Mouse (Mus musculus): ENCODE results near the gene 0610030E20Rik. TPM values are rescaled to one million over a fixed set of nuclear protein-coding genes. Genes with fewer than 3 reads are reported as not detected.

0610030E20Rik gene
- polyA plus RNA-seq, 1 experiment, result 42.2 TPM

DNA sequence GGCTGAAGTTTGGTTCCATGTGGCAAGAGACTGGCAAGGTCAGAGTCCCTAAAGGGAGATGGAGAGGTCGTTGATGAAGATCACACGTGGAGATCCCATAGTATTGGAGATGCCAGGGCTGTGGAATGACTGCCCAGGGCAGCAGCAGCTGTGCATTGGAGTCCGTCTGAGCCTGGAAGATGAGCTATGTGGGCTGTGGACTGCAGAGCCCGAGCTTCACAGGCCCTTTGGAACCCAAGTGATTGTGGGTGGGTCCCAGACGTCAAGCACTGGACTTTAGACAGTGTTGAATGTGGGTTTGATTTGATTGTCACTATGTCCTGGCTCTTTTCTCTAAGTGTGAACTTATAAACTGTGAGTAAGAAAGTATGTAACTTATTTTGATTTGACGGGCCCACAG is 17.9 kb downstream of the 0610030E20Rik start:
- H3K4me1 ChIP-seq (replicated peaks; ENCODE audit: control insufficient read depth, insufficient read depth, low read length), result peaks cover 11% of the 10 kb centered on the region
- TF ChIP-seq CTCF (IDR thresholded peaks at IDR 0.05; ENCODE audit: borderline replicate concordance, control insufficient read depth, extremely low read depth, insufficient read depth, low read length, poor library complexity), result no peak
- no peak for TF ChIP-seq POLR2A (IDR thresholded peaks at IDR 0.05; ENCODE audit: control insufficient read depth, extremely low read depth, insufficient read depth, low read length, poor library complexity)
- WGBS, result 82% methylated on average over 6 of the region's 6 CpGs
- H3K27me3 ChIP-seq (ENCODE audit: control insufficient read depth, insufficient read depth, low read length), result no peaks in the 10 kb centered on the region
- no peak overlapping the region for H3K4me3 ChIP-seq (ENCODE audit: control insufficient read depth, insufficient read depth, low read length)
- H3K27ac ChIP-seq (ENCODE audit: control insufficient read depth, insufficient read depth, low read length), result no peak overlapping the region
- 0 out of 2 replicates have a peak, but pooled peaks cover 4% of the 10 kb centered on the region for H3K36me3 ChIP-seq (ENCODE audit: control insufficient read depth, insufficient read depth, low read length)
- DNase-seq, result no peak

DNA sequence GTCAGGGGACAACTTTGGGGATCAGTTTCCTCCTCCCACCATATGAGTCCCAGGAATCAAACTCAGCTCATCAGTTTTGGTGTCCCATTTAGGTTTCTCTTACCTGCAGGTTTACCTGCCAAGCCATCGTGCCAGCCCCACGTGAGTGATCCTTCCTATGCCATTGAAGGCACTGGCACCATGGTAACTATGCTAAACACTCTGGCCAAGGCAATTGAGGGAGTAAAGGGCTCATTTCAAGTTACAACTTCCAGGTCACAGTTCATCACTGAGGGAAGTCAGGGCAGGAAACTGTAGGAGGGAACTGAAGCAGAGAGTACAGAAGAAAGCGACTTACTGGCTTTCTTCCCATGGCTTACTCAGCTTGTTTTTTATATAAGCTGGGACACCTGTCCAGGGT is 19.2 kb downstream of the 0610030E20Rik start:
- Histone ChIP-seq H3K4me3 (ENCODE audit: control insufficient read depth, insufficient read depth, low read length) (no peak overlapping the region), H3K27ac (ENCODE audit: control insufficient read depth, insufficient read depth, low read length) (no peak overlapping the region), H3K36me3 (ENCODE audit: control insufficient read depth, insufficient read depth, low read length) (no peaks in the 10 kb centered on the region), H3K27me3 (ENCODE audit: control insufficient read depth, insufficient read depth, low read length) (no peaks in the 10 kb centered on the region), H3K4me1 (replicated peaks; ENCODE audit: control insufficient read depth, insufficient read depth, low read length) (peaks cover 6% of the 10 kb centered on the region)
- TF ChIP-seq CTCF (IDR thresholded peaks at IDR 0.05; ENCODE audit: borderline replicate concordance, control insufficient read depth, extremely low read depth, insufficient read depth, low read length, poor library complexity) (no peak), POLR2A (IDR thresholded peaks at IDR 0.05; ENCODE audit: control insufficient read depth, extremely low read depth, insufficient read depth, low read length, poor library complexity) (no peak)
- DNase-seq, result no peak
- WGBS, result 67% methylated on average over 3 of the region's 3 CpGs

GRCm38 (mm10) chr6:72366844-72367443 is 19.8 kb downstream of the 0610030E20Rik start, which contains the start of gene Rnf181:
Gene Rnf181 (minus strand): TSS chr6:72366956.
- H3K36me3 ChIP-seq (ENCODE audit: control insufficient read depth, insufficient read depth, low read length), result no peaks in the 10 kb centered on the region
- TF ChIP-seq CTCF (IDR thresholded peaks at IDR 0.05; ENCODE audit: borderline replicate concordance, control insufficient read depth, extremely low read depth, insufficient read depth, low read length, poor library complexity), result no peak
- no peak for TF ChIP-seq POLR2A (IDR thresholded peaks at IDR 0.05; ENCODE audit: control insufficient read depth, extremely low read depth, insufficient read depth, low read length, poor library complexity)
- no peak for DNase-seq
- H3K27ac ChIP-seq (ENCODE audit: control insufficient read depth, insufficient read depth, low read length), result no peak within 1 kb of the TSS
- 0 out of 2 replicates have a peak, but pooled peaks cover 2% of the 10 kb centered on the region for H3K4me1 ChIP-seq (replicated peaks; ENCODE audit: control insufficient read depth, insufficient read depth, low read length)
- 88% methylated on average over 4 of the region's 4 CpGs for WGBS
- no peak within 1 kb of the TSS for H3K4me3 ChIP-seq (ENCODE audit: control insufficient read depth, insufficient read depth, low read length)
- no peaks in the 10 kb centered on the region for H3K27me3 ChIP-seq (ENCODE audit: control insufficient read depth, insufficient read depth, low read length)

DNA sequence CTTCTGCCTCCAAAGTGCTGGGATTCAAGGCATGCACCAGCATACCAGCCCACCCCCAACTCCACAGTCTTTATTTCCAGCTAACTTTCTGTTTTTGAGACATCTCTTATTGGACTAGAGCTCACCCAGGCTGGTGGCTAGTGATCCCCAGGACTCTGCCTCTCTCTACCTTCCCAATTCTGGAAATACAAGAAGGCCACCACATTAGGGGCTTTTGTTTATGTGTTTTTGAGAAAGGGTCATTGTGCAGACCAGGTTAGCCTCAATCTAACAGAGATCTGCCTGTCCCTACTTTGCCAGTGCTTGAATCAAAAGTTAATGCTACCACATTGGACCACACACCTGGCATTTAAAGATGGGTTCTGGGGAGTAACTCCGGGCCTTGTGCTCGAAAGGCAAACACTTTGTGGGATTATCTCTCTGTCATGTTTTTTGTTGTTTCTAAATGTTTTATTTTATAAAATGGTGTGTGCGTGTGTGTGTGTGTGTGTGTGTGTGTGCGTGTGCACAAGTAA is 20.4 kb downstream of the 0610030E20Rik start:
- 0 out of 2 replicates have a peak, but pooled peaks cover 2% of the 10 kb centered on the region for H3K4me1 ChIP-seq (replicated peaks; ENCODE audit: control insufficient read depth, insufficient read depth, low read length)
- no peak overlapping the region for H3K4me3 ChIP-seq (ENCODE audit: control insufficient read depth, insufficient read depth, low read length)
- no peak for DNase-seq
- H3K27ac ChIP-seq (ENCODE audit: control insufficient read depth, insufficient read depth, low read length), result no peak overlapping the region
- 81% methylated on average over 4 of the region's 4 CpGs for WGBS
- no peaks in the 10 kb centered on the region for H3K36me3 ChIP-seq (ENCODE audit: control insufficient read depth, insufficient read depth, low read length)
- no peaks in the 10 kb centered on the region for H3K27me3 ChIP-seq (ENCODE audit: control insufficient read depth, insufficient read depth, low read length)
- TF ChIP-seq CTCF (IDR thresholded peaks at IDR 0.05; ENCODE audit: borderline replicate concordance, control insufficient read depth, extremely low read depth, insufficient read depth, low read length, poor library complexity), result no peak
- TF ChIP-seq POLR2A (IDR thresholded peaks at IDR 0.05; ENCODE audit: control insufficient read depth, extremely low read depth, insufficient read depth, low read length, poor library complexity), result no peak

DNA sequence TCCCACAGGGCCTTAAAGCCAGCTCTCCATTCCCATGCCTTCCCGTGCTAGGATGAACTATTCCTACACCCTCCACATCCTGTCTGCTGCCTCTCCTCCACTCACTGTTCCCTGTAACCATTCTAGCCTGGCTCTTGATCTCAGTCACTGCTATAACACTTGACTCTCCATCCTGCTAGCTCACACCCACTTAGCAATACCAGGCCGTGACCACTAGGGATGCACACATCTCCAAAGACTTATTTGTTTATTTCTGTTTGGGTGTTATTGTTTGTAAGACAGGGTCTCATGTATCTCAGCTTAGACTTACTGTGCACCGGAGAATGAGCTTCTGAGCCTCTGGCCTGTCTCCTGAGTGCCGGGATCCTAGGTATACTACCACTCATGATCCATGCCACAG is 22.4 kb downstream of the 0610030E20Rik start:
- DNase-seq, result no peak
- H3K36me3 ChIP-seq (ENCODE audit: control insufficient read depth, insufficient read depth, low read length), result no peaks in the 10 kb centered on the region
- TF ChIP-seq CTCF (IDR thresholded peaks at IDR 0.05; ENCODE audit: borderline replicate concordance, control insufficient read depth, extremely low read depth, insufficient read depth, low read length, poor library complexity), result no peak
- TF ChIP-seq POLR2A (IDR thresholded peaks at IDR 0.05; ENCODE audit: control insufficient read depth, extremely low read depth, insufficient read depth, low read length, poor library complexity), result no peak
- WGBS, result 94% methylated on average over 4 of the region's 4 CpGs
- H3K4me1 ChIP-seq (replicated peaks; ENCODE audit: control insufficient read depth, insufficient read depth, low read length), result peaks cover 7% of the 10 kb centered on the region
- no peak overlapping the region for H3K4me3 ChIP-seq (ENCODE audit: control insufficient read depth, insufficient read depth, low read length)
- H3K27ac ChIP-seq (ENCODE audit: control insufficient read depth, insufficient read depth, low read length), result no peak overlapping the region
- H3K27me3 ChIP-seq (ENCODE audit: control insufficient read depth, insufficient read depth, low read length), result no peaks in the 10 kb centered on the region

DNA sequence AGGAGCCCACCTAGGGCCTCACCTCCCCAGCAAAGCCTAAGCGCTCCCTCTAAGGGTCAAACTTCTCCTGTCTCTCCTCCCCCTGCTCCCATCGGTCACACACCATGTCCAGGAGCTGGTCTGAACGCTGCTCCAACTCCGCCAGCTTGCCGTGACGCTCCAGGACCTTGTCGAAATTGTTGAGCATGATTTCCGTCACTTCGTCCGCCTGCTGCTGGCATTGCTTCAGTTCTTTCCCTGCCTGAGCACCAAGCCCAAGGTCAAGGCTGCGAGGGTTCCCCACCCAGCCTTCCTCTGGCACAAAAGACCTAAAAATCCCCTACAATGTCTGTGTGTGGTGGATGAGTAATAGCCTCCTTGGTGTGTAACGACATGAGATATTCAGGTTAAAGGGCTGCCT is 23.0 kb downstream of the 0610030E20Rik start:
- 90% methylated on average over 12 of the region's 12 CpGs for WGBS
- Histone ChIP-seq H3K27ac (ENCODE audit: control insufficient read depth, insufficient read depth, low read length) (no peak overlapping the region), H3K4me3 (ENCODE audit: control insufficient read depth, insufficient read depth, low read length) (no peak overlapping the region), H3K36me3 (ENCODE audit: control insufficient read depth, insufficient read depth, low read length) (no peaks in the 10 kb centered on the region), H3K4me1 (replicated peaks; ENCODE audit: control insufficient read depth, insufficient read depth, low read length) (peaks cover 11% of the 10 kb centered on the region), H3K27me3 (ENCODE audit: control insufficient read depth, insufficient read depth, low read length) (no peaks in the 10 kb centered on the region)
- TF ChIP-seq CTCF (IDR thresholded peaks at IDR 0.05; ENCODE audit: borderline replicate concordance, control insufficient read depth, extremely low read depth, insufficient read depth, low read length, poor library complexity), result no peak
- TF ChIP-seq POLR2A (IDR thresholded peaks at IDR 0.05; ENCODE audit: control insufficient read depth, extremely low read depth, insufficient read depth, low read length, poor library complexity), result no peak
- no peak for DNase-seq
